Mouse (Mus musculus) embryonic facial prominence, embryonic 13.5 days (tissue): Measurements from ENCODE around the gene Map4. TPM values are rescaled to one million over a fixed set of nuclear protein-coding genes. Genes with fewer than 3 reads are reported as not detected.
"Not testable (repeated sequence)": the region's sequence is repeated elsewhere in the genome, so short reads cannot be mapped to it uniquely, and the experiment has no call there.

ENCODE experiments used
- ATAC-seq: fragments of 200-750 bp; cut with Nextera tagmentation; 2 replicates; pipeline ENCODE4 v1.8.0; 2017; ENCODE audit warnings: low read depth; ENCODE audit not compliant: insufficient number of reproducible peaks, insufficient read depth, low FRiP score, low TSS enrichment
- H3K27ac ChIP-seq: fragments of 300-500 bp; sonication (generic); 2 replicates; pipeline ENCODE4 v1.5.1; 2015; ENCODE audit warnings: moderate library complexity, mild to moderate bottlenecking, inconsistent platforms
- H3K27me3 ChIP-seq: fragments of 300-500 bp; sonication (generic); 2 replicates; pipeline ENCODE4 v1.6.1; 2015; ENCODE audit warnings: mild to moderate bottlenecking, inconsistent platforms
- H3K36me3 ChIP-seq: fragments of 300-500 bp; sonication (generic); 2 replicates; pipeline ENCODE4 v1.6.1; 2015; ENCODE audit warnings: mild to moderate bottlenecking, inconsistent platforms
- H3K4me1 ChIP-seq: fragments of 300-500 bp; sonication (generic); 2 replicates; pipeline ENCODE4 v1.6.1; 2015; ENCODE audit warnings: inconsistent platforms
- H3K4me2 ChIP-seq: fragments of 300-500 bp; sonication (generic); 2 replicates; pipeline ENCODE4 v1.6.1; 2015; ENCODE audit warnings: moderate library complexity, mild to moderate bottlenecking, inconsistent platforms
- H3K4me3 ChIP-seq: fragments of 300-500 bp; sonication (generic); 2 replicates; pipeline ENCODE4 v1.5.1; 2015; ENCODE audit warnings: mild to moderate bottlenecking, inconsistent platforms
- H3K9ac ChIP-seq: fragments of 300-500 bp; sonication (generic); 2 replicates; pipeline ENCODE4 v1.6.1; 2015; ENCODE audit warnings: mild to moderate bottlenecking, inconsistent platforms
- H3K9me3 ChIP-seq: fragments of 300-500 bp; sonication (generic); 2 replicates; pipeline ENCODE4 v1.6.1; 2016; ENCODE audit warnings: inconsistent platforms
- WGBS: fragments of 180-500 bp; shearing (Covaris S2); methylation state at CpG from one replicate; pipeline ENCODE4 v1.1.7; 2015; ENCODE audit warnings: mixed read lengths; 5-methylcytosine and 5-hydroxymethylcytosine counted together
- polyA plus RNA-seq: library from polyadenylated mRNA; unstranded; fragments of >200 nt; fragmentation: Nextera tagmentation; extraction: Ambion mirVana; gene quantifications from 2 replicates; pipeline ENCODE4 v1.2.1, GENCODE M21; 2015

Gene Map4
- polyA plus RNA-seq, 1 experiment from 2014 or later, result 58.0 TPM

GRCm38 (mm10) chr9:109964761-109965160 lies 33.5 kb downstream of the Map4 start:
- H3K9ac ChIP-seq, result no peak overlapping the region
- ATAC-seq, result no peak
- H3K36me3 ChIP-seq, result no peaks in the 10 kb centered on the region

GRCm38 (mm10) chr9:109968351-109969116 lies 37.3 kb downstream of the Map4 start:
- no peak for ATAC-seq
- WGBS, result 44% methylated on average over 4 of the region's 4 CpGs
- Histone ChIP-seq H3K4me1 (peaks cover 7% of the 10 kb centered on the region; the same call in 1 of the 2 replicates), H3K4me3 (no peak overlapping the region), H3K27me3 (no peaks in the 10 kb centered on the region), H3K36me3 (no peaks in the 10 kb centered on the region), H3K9ac (no peak overlapping the region), H3K4me2 (no peak overlapping the region), H3K9me3 (no peaks in the 10 kb centered on the region), H3K27ac (no peak overlapping the region)

More at GRCm38 (mm10) chr9:109964761-109965160, 33.5 kb downstream of the Map4 start:
- H3K4me3 ChIP-seq, result no peak overlapping the region
- H3K27ac ChIP-seq, result no peak overlapping the region
- H3K9me3 ChIP-seq, result no peaks in the 10 kb centered on the region
- peaks cover 7% of the 10 kb centered on the region; the same call in 1 of the 2 replicates for H3K4me1 ChIP-seq
- no peak overlapping the region for H3K4me2 ChIP-seq
- no peaks in the 10 kb centered on the region for H3K27me3 ChIP-seq

- Histone ChIP-seq H3K4me3 (no peak overlapping the region), H3K36me3 (no peaks in the 10 kb centered on the region), H3K9ac (no peak overlapping the region), H3K9me3 (no peaks in the 10 kb centered on the region), H3K27me3 (no peaks in the 10 kb centered on the region), H3K4me1 (peaks cover 7% of the 10 kb centered on the region; the same call in 1 of the 2 replicates), H3K4me2 (no peak overlapping the region), H3K27ac (no peak overlapping the region)
- ATAC-seq, result no peak
- WGBS, result 71% methylated on average over 3 of the region's 3 CpGs
Observed at GRCm38 (mm10) chr9:109969181-109969580, 37.9 kb downstream of the Map4 start.

- Histone ChIP-seq H3K27me3 (no peaks in the 10 kb centered on the region), H3K9me3 (no peaks in the 10 kb centered on the region), H3K9ac (no peak overlapping the region), H3K4me3 (no peak overlapping the region), H3K4me2 (no peak overlapping the region), H3K36me3 (no peaks in the 10 kb centered on the region), H3K4me1 (peaks cover 7% of the 10 kb centered on the region; the same call in 1 of the 2 replicates), H3K27ac (no peak overlapping the region)
- WGBS, result 86% methylated on average over 4 of the region's 4 CpGs
- no peak for ATAC-seq
Observed at GRCm38 (mm10) chr9:109969792-109970336, 38.6 kb downstream of the Map4 start.

- H3K36me3 ChIP-seq, ATAC-seq, H3K27ac ChIP-seq, H3K4me3 ChIP-seq, H3K9me3 ChIP-seq, H3K4me1 ChIP-seq, H3K4me2 ChIP-seq, H3K9ac ChIP-seq, H3K27me3 ChIP-seq: not testable (repeated sequence)
- WGBS, result 95% methylated on average over 5 of the region's 5 CpGs
Observed at GRCm38 (mm10) chr9:109971711-109972110, 40.5 kb downstream of the Map4 start.

- H3K36me3 ChIP-seq, result peaks cover 33% of the 10 kb centered on the region
- 94% methylated on average over 4 of the region's 4 CpGs for WGBS
Observed at GRCm38 (mm10) chr9:109980223-109980622, 49.0 kb downstream of the Map4 start.

GRCm38 (mm10) chr9:109985416-109985815 lies 54.2 kb downstream of the Map4 start:
- Histone ChIP-seq H3K4me1 (no peaks in the 10 kb centered on the region), H3K9ac (no peak overlapping the region), H3K9me3 (no peaks in the 10 kb centered on the region), H3K27me3 (no peaks in the 10 kb centered on the region), H3K27ac (no peak overlapping the region), H3K4me2 (no peak overlapping the region), H3K4me3 (no peak overlapping the region), H3K36me3 (peaks cover 23% of the 10 kb centered on the region)
- ATAC-seq, result no peak
- 26% methylated on average over 4 of the region's 4 CpGs for WGBS

More at GRCm38 (mm10) chr9:109980223-109980622, 49.0 kb downstream of the Map4 start:
- not testable (repeated sequence) for H3K27me3 ChIP-seq, H3K4me2 ChIP-seq, H3K9ac ChIP-seq, H3K9me3 ChIP-seq, H3K27ac ChIP-seq, ATAC-seq, H3K4me1 ChIP-seq, H3K4me3 ChIP-seq

- no peaks in the 10 kb centered on the region for H3K27me3 ChIP-seq
- H3K4me2 ChIP-seq, result no peak overlapping the region
- H3K27ac ChIP-seq, result no peak overlapping the region
- no peaks in the 10 kb centered on the region for H3K4me1 ChIP-seq
- WGBS, result 94% methylated on average over 1 of the region's 1 CpGs
- ATAC-seq, result no peak
- H3K36me3 ChIP-seq, result no peaks in the 10 kb centered on the region; the same call in 1 of the 2 replicates
- H3K9me3 ChIP-seq, result no peaks in the 10 kb centered on the region
- no peak overlapping the region for H3K9ac ChIP-seq
- H3K4me3 ChIP-seq, result no peak overlapping the region
Observed at GRCm38 (mm10) chr9:109989084-109989483, 57.8 kb downstream of the Map4 start.

- Histone ChIP-seq H3K4me2 (no peak overlapping the region), H3K9ac (no peak overlapping the region), H3K27ac (no peak overlapping the region), H3K4me3 (no peak overlapping the region), H3K27me3 (no peaks in the 10 kb centered on the region), H3K9me3 (no peaks in the 10 kb centered on the region), H3K36me3 (peaks cover 9% of the 10 kb centered on the region; the same call in 1 of the 2 replicates), H3K4me1 (0 out of 2 replicates have a peak, but pooled peaks cover 5% of the 10 kb centered on the region)
- ATAC-seq, result no peak
- 92% methylated on average over 4 of the region's 4 CpGs for WGBS
Observed at GRCm38 (mm10) chr9:109997441-109997840, 66.2 kb downstream of the Map4 start.

GRCm38 (mm10) chr9:110001946-110002345 lies 70.7 kb downstream of the Map4 start:
- WGBS, result 74% methylated on average over 1 of the region's 1 CpGs
- no peaks in the 10 kb centered on the region for H3K27me3 ChIP-seq
- no peak for ATAC-seq

GRCm38 (mm10) chr9:110002413-110002812 lies 71.2 kb downstream of the Map4 start:
- WGBS, result 81% methylated on average over 3 of the region's 3 CpGs
- ATAC-seq, result no peak
- H3K4me3 ChIP-seq, result no peak overlapping the region

More at GRCm38 (mm10) chr9:110001946-110002345, 70.7 kb downstream of the Map4 start:
- peaks cover 9% of the 10 kb centered on the region; the same call in 1 of the 2 replicates for H3K36me3 ChIP-seq
- H3K9ac ChIP-seq, result no peak overlapping the region
- no peak overlapping the region for H3K4me2 ChIP-seq
- no peaks in the 10 kb centered on the region for H3K9me3 ChIP-seq
- H3K4me1 ChIP-seq, result 0 out of 2 replicates have a peak, but pooled peaks cover 5% of the 10 kb centered on the region
- H3K27ac ChIP-seq, result no peak overlapping the region
- no peak overlapping the region for H3K4me3 ChIP-seq

GRCm38 (mm10) chr9:110019224-110019623 lies 88.0 kb downstream of the Map4 start:
- H3K9me3 ChIP-seq, result no peaks in the 10 kb centered on the region
- 81% methylated on average over 7 of the region's 7 CpGs for WGBS
- H3K27ac ChIP-seq, result no peak overlapping the region
- no peak overlapping the region for H3K9ac ChIP-seq
- H3K4me1 ChIP-seq, result no peaks in the 10 kb centered on the region
- ATAC-seq, result no peak
- H3K36me3 ChIP-seq, result no peaks in the 10 kb centered on the region
- H3K4me2 ChIP-seq, result no peak overlapping the region
- no peaks in the 10 kb centered on the region for H3K27me3 ChIP-seq
- H3K4me3 ChIP-seq, result no peak overlapping the region

More at GRCm38 (mm10) chr9:110002413-110002812, 71.2 kb downstream of the Map4 start:
- no peaks in the 10 kb centered on the region for H3K27me3 ChIP-seq
- no peak overlapping the region for H3K9ac ChIP-seq
- H3K4me1 ChIP-seq, result 0 out of 2 replicates have a peak, but pooled peaks cover 5% of the 10 kb centered on the region
- no peaks in the 10 kb centered on the region for H3K9me3 ChIP-seq
- H3K4me2 ChIP-seq, result no peak overlapping the region
- no peak overlapping the region for H3K27ac ChIP-seq
- H3K36me3 ChIP-seq, result peaks cover 9% of the 10 kb centered on the region; the same call in 1 of the 2 replicates
